Mouse (Mus musculus) midbrain, postnatal 0 days (tissue): Measurements from ENCODE around the gene AK157302. TPM values are rescaled to one million over a fixed set of nuclear protein-coding genes. Genes with fewer than 3 reads are reported as not detected.
A peak's percentile ranks its signal among the peaks of the same experiment; 100 is the strongest.

ENCODE experiments used
- ATAC-seq: fragments of 200-750 bp; cut with Nextera tagmentation; 2 replicates; pipeline ENCODE4 v1.8.0; 2017; ENCODE audit warnings: moderate number of reproducible peaks, mild to moderate bottlenecking, moderate TSS enrichment, moderate library complexity; ENCODE audit not compliant: low FRiP score
- DNase-seq: peaks from one replicate; pipeline ENCODE4 v3.0.0-alpha.2; 2015; ENCODE audit warnings: low spot score
- H3K27ac ChIP-seq: fragments of 300-500 bp; sonication (generic); 2 replicates; pipeline ENCODE4 v1.5.1; 2014; ENCODE audit warnings: low read depth, mild to moderate bottlenecking, low read length, mixed read lengths
- H3K27me3 ChIP-seq: fragments of 300-500 bp; sonication (generic); 2 replicates; pipeline ENCODE4 v1.6.1; 2014; ENCODE audit warnings: low read length, control low read depth, mixed read lengths; ENCODE audit not compliant: insufficient read depth
- H3K36me3 ChIP-seq: fragments of 300-500 bp; sonication (generic); 2 replicates; pipeline ENCODE4 v1.6.1; 2014; ENCODE audit warnings: low read length, control low read depth, mixed read lengths; ENCODE audit not compliant: insufficient read depth
- H3K4me1 ChIP-seq: fragments of 300-500 bp; sonication (generic); 2 replicates; pipeline ENCODE4 v1.6.1; 2014; ENCODE audit warnings: mild to moderate bottlenecking, control low read depth, antibody characterized with exemption, low read length, mixed read lengths; ENCODE audit not compliant: insufficient read depth
- H3K4me2 ChIP-seq: fragments of 300-500 bp; sonication (generic); 2 replicates; pipeline ENCODE4 v1.6.1; 2014; ENCODE audit warnings: low read depth, mild to moderate bottlenecking, low read length, mixed read lengths; ENCODE audit not compliant: poor library complexity, severe bottlenecking
- H3K4me3 ChIP-seq: fragments of 300-500 bp; sonication (generic); 2 replicates; pipeline ENCODE4 v1.5.1; 2014; ENCODE audit warnings: low read depth, mild to moderate bottlenecking, low read length, moderate library complexity
- H3K9ac ChIP-seq: fragments of 300-500 bp; sonication (generic); replicated peaks from 2 replicates; pipeline ENCODE4 v1.6.1; 2014; ENCODE audit warnings: mild to moderate bottlenecking, low read length, moderate library complexity, mixed read lengths; ENCODE audit not compliant: poor library complexity, severe bottlenecking
- H3K9me3 ChIP-seq: fragments of 300-500 bp; sonication (generic); 2 replicates; pipeline ENCODE4 v1.6.1; 2016; ENCODE audit warnings: low read length, control low read depth
- CTCF ChIP-seq: IDR thresholded peaks from 2 replicates; pipeline ENCODE4 v1.5.1; 2016; ENCODE audit warnings: antibody characterized with exemption, mild to moderate bottlenecking
- WGBS: fragments of 180-500 bp; shearing (Covaris S2); extraction: QIAGEN DNeasy Blood & Tissue Kit; methylation state at CpG from one replicate; pipeline ENCODE4 v1.1.7; 2014; 5-methylcytosine and 5-hydroxymethylcytosine counted together
- polyA plus RNA-seq: library from polyadenylated mRNA; unstranded; fragments of >200 nt; fragmentation: Nextera tagmentation; extraction: Ambion mirVana; gene quantifications from 2 replicates; pipeline ENCODE4 v1.2.1, GENCODE M21; 2015
- total RNA-seq: library from RNA; depleted of rRNA; stranded (reverse); fragments of >200 nt; gene quantifications from 2 replicates; pipeline ENCODE4 v1.2.3, GENCODE M21; 2014; rRNA removed

The AK157302 gene
- 0.22 and 0.28 TPM in 2 replicates for total RNA-seq
- 0.49 and 0.74 TPM in 2 replicates for polyA plus RNA-seq

DNA sequence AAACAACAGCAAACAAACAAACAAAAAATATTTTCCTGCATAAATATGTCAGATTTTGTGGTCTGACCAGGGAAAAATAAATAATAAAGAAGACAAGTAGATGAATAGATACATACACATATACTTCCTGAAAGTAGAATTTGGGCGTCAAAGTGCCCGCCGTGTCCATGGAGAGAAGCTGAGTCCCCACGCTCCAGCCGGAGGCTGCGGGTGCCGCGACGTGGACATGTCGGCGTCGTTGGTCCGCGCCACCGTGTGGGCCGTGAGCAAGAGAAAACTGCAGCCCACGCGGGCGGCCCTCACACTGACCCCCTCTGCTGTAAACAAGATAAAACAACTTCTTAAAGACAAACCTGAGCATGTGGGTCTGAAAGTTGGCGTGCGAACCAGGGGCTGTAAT lies at the start of gene AK157302:
AK157302 (plus strand) TSS at position 144 of the 400 bp plus-strand sequence.
- Histone ChIP-seq H3K9me3 (no peaks in the 10 kb centered on the region), H3K4me1 (no peaks in the 10 kb centered on the region), H3K27me3 (no peaks in the 10 kb centered on the region), H3K4me2 (no peak within 1 kb of the TSS), H3K27ac (no peak within 1 kb of the TSS), H3K36me3 (no peaks in the 10 kb centered on the region), H3K4me3 (no peak within 1 kb of the TSS), H3K9ac (no peak within 1 kb of the TSS)
- DNase-seq (no peak), ATAC-seq (no peak)
- WGBS = 93% methylated on average over 21 of the region's 21 CpGs
- no peak for TF ChIP-seq CTCF

GRCm38 (mm10) chr13:21446796-21447195 lies 48.2 kb upstream of the AK157302 start:
- H3K27me3 ChIP-seq = no peaks in the 10 kb centered on the region
- no peaks in the 10 kb centered on the region for H3K9me3 ChIP-seq
- no peak overlapping the region for H3K4me3 ChIP-seq
- DNase-seq (no peak), ATAC-seq (no peak)
- H3K36me3 ChIP-seq = peaks cover 33% of the 10 kb centered on the region
- WGBS = 90% methylated on average over 9 of the region's 9 CpGs
- no peak overlapping the region for H3K9ac ChIP-seq
- no peak overlapping the region for H3K27ac ChIP-seq
- no peak for TF ChIP-seq CTCF
- no peaks in the 10 kb centered on the region for H3K4me1 ChIP-seq
- no peak overlapping the region for H3K4me2 ChIP-seq

- no peak for ATAC-seq
- WGBS = 84% methylated on average over 16 of the region's 16 CpGs
Measured at GRCm38 (mm10) chr13:21447856-21448614, 47.0 kb upstream of the AK157302 start.

GRCm38 (mm10) chr13:21453042-21453441 lies 42.0 kb upstream of the AK157302 start:
- 1% methylated on average over 13 of the region's 13 CpGs for WGBS
- peak; percentile 24; the same call in 1 of the 2 replicates for ATAC-seq
- H3K4me2 ChIP-seq = peak overlapping the region; percentile 81

More at GRCm38 (mm10) chr13:21447856-21448614, 47.0 kb upstream of the AK157302 start:
- Histone ChIP-seq H3K4me1 (peaks cover 3% of the 10 kb centered on the region; the same call in 1 of the 2 replicates), H3K27me3 (no peaks in the 10 kb centered on the region), H3K9ac (no peak overlapping the region), H3K36me3 (peaks cover 33% of the 10 kb centered on the region), H3K4me2 (no peak overlapping the region), H3K9me3 (no peaks in the 10 kb centered on the region), H3K27ac (no peak overlapping the region), H3K4me3 (no peak overlapping the region)
- TF ChIP-seq CTCF = no peak
- no peak for DNase-seq

DNA sequence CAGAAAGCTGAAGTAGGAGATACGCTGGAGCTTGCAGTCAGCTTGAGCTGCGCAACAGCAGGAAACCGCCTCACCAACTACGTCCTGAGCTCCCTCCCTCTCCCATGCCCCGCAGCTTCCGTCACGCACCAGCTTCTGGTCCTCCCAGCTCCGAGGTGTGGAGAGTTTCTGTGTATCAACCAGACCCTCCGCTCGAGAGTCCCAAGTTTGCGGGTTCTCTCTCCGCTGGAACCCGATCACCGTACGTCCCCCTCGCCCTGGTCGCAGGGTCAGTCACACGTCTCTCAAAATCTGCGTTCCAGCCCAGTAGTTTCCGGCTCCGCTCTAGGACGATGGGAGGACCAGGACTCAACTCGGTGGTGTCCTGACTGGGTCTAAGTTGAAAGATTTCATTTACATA lies 41.6 kb upstream of the AK157302 start, which contains the start of gene Zscan26:
Zscan26 (minus strand) TSS at position 282 of the 400 bp plus-strand sequence.
- peak; percentile 88 for DNase-seq

More at GRCm38 (mm10) chr13:21453042-21453441, 42.0 kb upstream of the AK157302 start:
- peaks cover 3% of the 10 kb centered on the region; the same call in 1 of the 2 replicates for H3K4me1 ChIP-seq
- TF ChIP-seq CTCF = no peak
- peak overlapping the region; percentile 79 for H3K4me3 ChIP-seq
- H3K27ac ChIP-seq = peak overlapping the region; percentile 78
- no peaks in the 10 kb centered on the region for H3K27me3 ChIP-seq
- no peaks in the 10 kb centered on the region for H3K9me3 ChIP-seq
- H3K36me3 ChIP-seq = peaks cover under 1% of the 10 kb centered on the region
- no peak for DNase-seq
- H3K9ac ChIP-seq = peak overlapping the region; percentile 79

DNA sequence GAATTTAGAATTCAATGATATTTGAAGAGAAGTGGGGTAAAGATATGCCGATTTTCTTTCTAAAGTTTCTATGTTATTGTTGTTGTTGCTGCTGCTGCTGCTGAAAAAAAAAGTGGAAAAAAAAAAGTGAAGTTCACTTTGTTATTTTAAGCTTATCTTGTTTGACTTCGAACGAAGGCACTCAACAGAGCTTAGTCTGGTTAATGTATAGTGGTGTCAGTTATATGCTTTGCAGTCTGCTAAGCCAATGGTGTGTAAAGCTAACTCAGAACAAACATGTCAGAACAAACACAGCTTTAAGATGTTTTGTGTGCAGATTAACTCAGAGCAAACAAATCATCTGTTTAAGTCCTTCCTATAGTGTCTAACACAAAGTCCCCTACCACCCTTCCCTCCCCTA lies 40.9 kb upstream of the AK157302 start:
- Histone ChIP-seq H3K4me2 (peak overlapping the region; percentile 81; the same call in 1 of the 2 replicates), H3K4me3 (peak overlapping the region; percentile 79; the same call in 1 of the 2 replicates), H3K27ac (no peak overlapping the region)

More for the DNA sequence above, 41.6 kb upstream of the AK157302 start, which contains the start of gene Zscan26:
- under 1% methylated on average over 23 of the region's 23 CpGs for WGBS
- H3K27ac ChIP-seq = peak within 1 kb of the TSS; percentile 78
- no peaks in the 10 kb centered on the region for H3K36me3 ChIP-seq
- ATAC-seq = peak; percentile 91
- peaks cover 3% of the 10 kb centered on the region; the same call in 1 of the 2 replicates for H3K4me1 ChIP-seq
- TF ChIP-seq CTCF = no peak
- peak within 1 kb of the TSS; percentile 79 for H3K4me3 ChIP-seq
- peak within 1 kb of the TSS; percentile 81 for H3K4me2 ChIP-seq
- H3K9ac ChIP-seq = peak within 1 kb of the TSS; percentile 79
- no peaks in the 10 kb centered on the region for H3K9me3 ChIP-seq
- no peaks in the 10 kb centered on the region for H3K27me3 ChIP-seq

More for the DNA sequence above, 40.9 kb upstream of the AK157302 start:
- Histone ChIP-seq H3K36me3 (no peaks in the 10 kb centered on the region), H3K9ac (no peak overlapping the region), H3K4me1 (peaks cover 3% of the 10 kb centered on the region; the same call in 1 of the 2 replicates), H3K27me3 (no peaks in the 10 kb centered on the region), H3K9me3 (no peaks in the 10 kb centered on the region)
- no peak for ATAC-seq
- no peak for DNase-seq
- no peak for TF ChIP-seq CTCF
- 95% methylated on average over 3 of the region's 3 CpGs for WGBS
